Mouse (Mus musculus) lung, postnatal 0 days (tissue): Measurements from ENCODE around the gene Nlgn2.

Source experiments
- CTCF ChIP-seq: IDR thresholded peaks from 2 replicates; pipeline ENCODE4 v1.5.1; 2016; ENCODE audit warnings: antibody characterized with exemption, mild to moderate bottlenecking
- EP300 ChIP-seq: IDR thresholded peaks from 2 replicates; pipeline ENCODE4 v1.6.1; 2016; ENCODE audit warnings: antibody characterized with exemption, mild to moderate bottlenecking, control low read depth

GRCm38 (mm10) chr11:69791420-69791819, 46.2 kb downstream of the Nlgn2 start:
- no peak for TF ChIP-seq CTCF
- TF ChIP-seq EP300: no peak
